Mouse (Mus musculus): ENCODE measurements around the gene Gm21256.
"Not testable (repeated sequence)": the region's sequence is repeated elsewhere in the genome, so short reads cannot be mapped to it uniquely, and the experiment has no call there.

The Gm21256 gene

DNA sequence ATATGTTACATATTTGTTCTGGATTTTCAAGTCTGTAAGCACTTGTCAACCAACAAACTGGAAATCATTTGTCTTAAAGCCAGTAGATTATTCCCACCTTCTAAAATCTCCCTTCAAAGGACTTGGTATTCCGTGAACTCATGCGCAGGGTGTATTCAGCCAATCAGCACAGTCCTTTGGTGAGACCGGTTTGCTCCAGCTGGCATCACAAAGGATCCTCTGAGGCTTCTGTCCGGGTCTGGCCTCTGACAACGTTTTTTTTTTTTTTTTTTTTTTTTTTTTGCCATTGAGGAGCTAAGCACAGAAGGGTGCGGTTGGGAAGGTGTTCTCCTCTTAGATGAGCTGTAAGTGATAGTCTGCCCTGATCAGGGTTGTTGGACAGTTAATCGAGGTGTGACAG, at the start of gene Gm21256:
Gm21256 (plus strand) TSS at position 301 of the 400 bp plus-strand sequence.
- DNase-seq: not testable (repeated sequence)

Measured in cerebellum, adult 11-12 months (tissue).